ENCODE assay signal across 11 mouse cellular contexts in the genomic region with DNA sequence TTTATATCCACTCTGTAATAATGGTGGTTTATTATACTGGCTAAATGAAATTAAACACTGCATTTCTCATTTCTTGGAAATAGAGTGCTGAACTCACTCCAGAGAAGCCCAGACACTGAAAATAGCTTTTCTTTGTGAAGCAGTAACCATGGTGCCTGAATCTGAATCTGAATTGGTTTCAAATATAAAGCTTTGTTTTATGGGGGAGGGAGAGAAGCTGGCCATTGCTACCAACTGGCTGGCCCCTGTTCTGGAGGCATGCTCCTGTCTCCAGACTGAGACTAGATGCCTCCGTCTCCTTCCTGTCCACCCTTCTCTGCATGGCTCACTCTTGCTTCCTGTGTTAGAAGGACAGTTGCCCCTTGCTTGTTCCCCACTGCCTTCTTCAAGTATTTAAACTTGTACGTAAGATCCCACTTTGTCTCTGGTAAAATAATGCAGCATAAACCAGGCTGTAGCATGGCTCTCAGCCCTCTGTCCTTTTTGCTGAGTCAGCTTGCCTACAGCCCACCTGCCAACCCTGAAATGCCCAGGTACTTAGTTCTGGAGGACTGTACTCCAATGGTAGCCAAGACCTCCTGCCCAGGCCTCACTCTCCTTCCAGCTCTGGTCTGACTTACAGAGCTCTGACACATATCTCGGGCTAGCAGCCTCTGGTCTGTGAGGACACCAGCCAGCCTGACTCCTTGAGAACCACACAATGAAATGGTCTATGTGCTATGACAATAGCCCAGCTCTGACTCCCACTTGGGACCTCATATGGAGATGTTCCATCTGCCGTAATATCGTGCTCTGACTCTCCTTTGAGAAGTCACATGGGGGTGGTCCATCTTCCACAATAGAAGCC. TPM values are rescaled to one million over a fixed set of nuclear protein-coding genes. Genes with fewer than 3 reads are reported as not detected.
DNase-seq lines count a peak whose midpoint lies in the region; ATAC-seq lines count a peak whose summit lies in the region.
"Had no signal": no experiment of that assay in that cellular context is flagged by ENCODE, and none has a peak within 500 bp of the region (broad histone marks: within the 10 kb centered on the region; RNA-seq: fewer than 3 reads in every experiment).

No protein-coding gene starts in this region.

- H3K4me2 ChIP-seq in midbrain, embryonic 12.5 days (replicated peaks) = no peak overlapping the region

- peaks cover 25% of the 10 kb centered on the region for H3K4me1 ChIP-seq in midbrain, embryonic 12.5 days

- H3K27me3 ChIP-seq in midbrain, embryonic 12.5 days = no peaks in the 10 kb centered on the region

- ATAC-seq in midbrain, embryonic 12.5 days (ENCODE audit: low FRiP score, low read depth) = peak; percentile 58

- H3K36me3 ChIP-seq in midbrain, embryonic 12.5 days = peaks cover 12% of the 10 kb centered on the region; the same call in 1 of the 2 replicates

- H3K4me3 ChIP-seq in midbrain, embryonic 12.5 days = no peak overlapping the region
- H3K4me3 ChIP-seq: myocyte had no signal

- peak overlapping the region; percentile 61 for H3K27ac ChIP-seq in midbrain, embryonic 12.5 days (replicated peaks)

- 55% methylated on average over 5 of the region's 5 CpGs for WGBS in midbrain, embryonic 12.5 days

- DNase-seq in cerebellum, adult 9-10 months = peak; percentile 27
- no peak for DNase-seq in cerebellum, adult 18-20 months
- peak; percentile 28 for DNase-seq in testis, postnatal 10 days (ENCODE audit: low spot score)
- DNase-seq in testis, postnatal 14 days (ENCODE audit: low spot score) = no peak
- DNase-seq in kidney, postnatal 36 days = no peak
- DNase-seq in left cerebral cortex, adult 18-20 months (ENCODE audit: low spot score in 2 of 2) = no peak
- no peak for DNase-seq in urinary bladder, postnatal 36 days (ENCODE audit: low spot score in 2 of 2)
- DNase-seq: kidney, adult 9 months; thymus, postnatal 36 days had no signal

- no peak overlapping the region for H3K9ac ChIP-seq in midbrain, embryonic 12.5 days (replicated peaks)

- no peaks in the 10 kb centered on the region for H3K9me3 ChIP-seq in midbrain, embryonic 12.5 days

RNA-seq across cellular contexts. Expression of gene Lars2, which starts 18.8 kb away (rescaled TPM):
- 1,003 and 1,084 TPM in 2 replicates for polyA plus RNA-seq in midbrain, embryonic 12.5 days (2016; fragmentation: Nextera tagmentation; extraction: Ambion mirVana)
- 10 to 100 TPM; 33.7 to 36.0 TPM for total RNA-seq in left cerebral cortex, adult 18-20 months (2021)

Comparison
In these comparisons a context has a peak if more than half of its experiments do, and no peak if none do; other contexts are left out.
1. DNase-seq: peak in cerebellum, adult 9-10 months (single experiment) and testis, postnatal 10 days (single experiment); none in cerebellum, adult 18-20 months (0 of 2), testis, postnatal 14 days (single experiment), kidney, postnatal 36 days (0 of 2), left cerebral cortex, adult 18-20 months (0 of 2) and urinary bladder, postnatal 36 days (0 of 2).